Mouse (Mus musculus) myocyte (in vitro differentiated cells): ENCODE data around the gene Tacr3.

Experiments used
- POLR2A ChIP-seq: IDR thresholded peaks from one replicate; pipeline ENCODE4 v1.6.1; 2011; ENCODE audit warnings: low read depth, mild to moderate bottlenecking, control low read depth, moderate library complexity; ENCODE audit not compliant: insufficient read length
- POLR2AphosphoS2 ChIP-seq: IDR thresholded peaks from one replicate; pipeline ENCODE4 v1.6.1; 2011; ENCODE audit warnings: low read depth, control low read depth; ENCODE audit not compliant: insufficient read length
- TCF12 ChIP-seq: IDR thresholded peaks from one replicate; pipeline ENCODE4 v1.6.1; 2011; ENCODE audit warnings: mild to moderate bottlenecking, control low read depth; ENCODE audit not compliant: poor library complexity, insufficient read depth, severe bottlenecking

DNA sequence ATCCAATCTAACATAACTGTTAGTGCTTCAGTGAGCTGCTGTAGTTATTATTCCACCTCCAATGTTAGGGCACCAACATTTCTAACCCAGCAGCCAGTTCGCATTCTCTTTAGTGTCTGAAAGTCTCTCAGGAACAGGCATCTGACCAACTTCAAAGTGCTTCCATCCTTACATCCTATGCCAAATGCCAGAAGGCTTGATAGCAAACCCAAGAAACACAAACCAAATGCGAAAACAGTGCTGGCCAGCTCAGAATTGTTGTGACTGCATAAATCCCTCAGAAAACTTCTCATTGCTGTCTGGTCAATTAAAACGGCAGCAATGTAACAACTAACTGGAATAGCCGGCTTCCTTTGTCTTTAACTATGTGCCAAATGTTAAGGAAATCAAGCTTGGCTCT is 106.7 kb downstream of the Tacr3 start:
- no peak for TF ChIP-seq TCF12
- TF ChIP-seq POLR2A = no peak
- no peak for TF ChIP-seq POLR2AphosphoS2
